Mouse (Mus musculus): Measurements from ENCODE around the gene Homer3. TPM values are rescaled to one million over a fixed set of nuclear protein-coding genes. Genes with fewer than 3 reads are reported as not detected.

Homer3 gene
- polyA plus RNA-seq (2014; fragmentation: Illumina TruSeq; extraction: RNeasy Lipid Tissue Mini Kit (QIAGEN cat#74804); ENCODE audit: low read depth, low replicate concordance), result not detected

DNA sequence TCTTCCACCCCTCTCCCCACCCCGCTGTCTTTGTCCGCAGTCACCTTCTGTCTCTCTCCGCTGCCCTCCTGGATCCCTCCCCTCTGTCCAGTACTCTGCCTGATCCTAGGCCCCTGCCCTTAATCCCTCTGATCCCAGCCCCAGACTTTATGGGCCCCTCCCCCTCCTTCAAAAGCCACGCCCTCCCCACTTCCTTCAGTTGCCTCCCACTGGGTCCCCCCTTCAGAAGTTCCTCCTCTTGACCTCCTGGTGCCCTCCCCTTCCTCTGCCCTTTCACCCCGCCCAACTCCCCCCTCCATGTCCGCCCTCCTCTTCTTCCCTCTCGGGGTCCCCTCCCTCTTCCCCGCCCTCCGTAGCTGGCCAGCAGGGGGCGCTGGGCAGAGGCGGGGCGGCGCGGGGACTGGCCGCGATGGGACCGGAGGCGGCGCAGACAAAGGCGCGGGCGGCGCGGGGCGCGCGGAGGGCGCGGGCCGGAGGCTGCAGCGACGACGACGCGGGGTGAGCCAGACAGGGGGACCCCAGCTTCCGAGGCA, at the start of gene Homer3:
Gene Homer3, plus strand, starts transcription at position 225 of the 533 bp plus-strand sequence.

DNA sequence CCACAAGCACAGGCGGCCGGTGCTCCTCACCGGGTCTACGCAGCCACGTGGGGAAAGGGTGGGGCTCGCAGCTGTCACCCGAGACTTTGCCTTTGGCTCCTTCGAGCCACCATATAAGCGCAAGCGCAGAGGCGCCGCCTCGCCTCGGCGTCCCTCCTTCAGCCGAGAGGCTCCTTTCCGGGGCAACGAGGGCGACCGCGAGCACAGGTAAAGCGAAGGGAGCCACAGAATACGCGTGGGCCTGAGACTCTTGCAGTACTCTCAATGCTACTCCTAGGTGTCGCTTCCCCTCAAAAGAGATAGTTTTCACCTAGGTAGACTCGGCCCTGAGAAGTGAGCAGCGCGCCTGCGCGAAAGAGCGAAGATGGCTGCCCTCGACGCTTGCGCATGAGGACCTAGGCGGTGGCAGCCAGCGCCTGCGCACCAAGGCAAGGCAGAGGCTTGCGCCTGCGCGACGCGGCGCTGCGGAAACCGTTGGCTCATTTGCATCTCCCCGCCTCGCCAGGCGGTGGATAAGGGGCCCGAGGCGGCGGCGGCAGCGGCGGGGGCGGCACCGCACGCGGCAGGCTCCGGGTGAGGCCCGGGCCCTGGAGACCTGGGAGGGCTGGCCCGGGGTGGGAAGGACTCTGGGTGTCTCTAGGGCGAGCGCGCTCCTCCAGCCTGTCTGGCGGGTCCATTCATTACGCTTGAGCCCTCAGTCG, 48.4 kb upstream of the Homer3 start, which contains the start of the genes Sugp2 and Armc6:
Gene Sugp2, plus strand, starts transcription at position 147 of the 701 bp plus-strand sequence.
Gene Armc6, minus strand, starts transcription at position 387 of the 701 bp plus-strand sequence.

DNA sequence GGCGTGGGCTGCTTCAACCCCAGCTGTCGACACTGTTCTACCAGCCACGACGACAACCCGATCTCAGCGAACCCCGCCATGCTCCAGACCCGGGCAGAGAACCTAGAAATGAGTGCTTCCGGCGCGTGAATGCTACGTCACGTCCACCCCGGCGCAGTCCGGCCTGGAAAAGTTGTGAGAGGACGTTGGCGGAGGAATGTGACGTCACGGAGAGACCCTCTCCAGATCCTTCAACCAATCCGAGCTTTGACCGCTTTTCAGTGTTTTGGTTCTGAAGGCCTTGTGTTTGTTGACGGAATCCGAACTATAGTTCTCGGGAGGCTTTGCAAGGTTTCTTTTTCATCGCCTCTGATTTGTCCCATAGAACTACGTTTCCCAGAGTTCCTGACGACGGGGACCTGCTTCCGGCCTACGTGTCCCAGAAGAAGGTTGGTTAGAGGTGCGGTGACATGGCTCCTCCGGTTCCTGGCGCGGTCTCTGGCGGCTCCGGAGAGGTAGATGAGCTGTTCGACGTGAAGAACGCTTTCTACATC, 19.8 kb downstream of the Homer3 start, which contains the start of the genes Ddx49 and Cope:
Gene Ddx49, minus strand, starts transcription at position 132 of the 533 bp plus-strand sequence.
Gene Cope, plus strand, starts transcription at position 161 of the 533 bp plus-strand sequence.

DNA sequence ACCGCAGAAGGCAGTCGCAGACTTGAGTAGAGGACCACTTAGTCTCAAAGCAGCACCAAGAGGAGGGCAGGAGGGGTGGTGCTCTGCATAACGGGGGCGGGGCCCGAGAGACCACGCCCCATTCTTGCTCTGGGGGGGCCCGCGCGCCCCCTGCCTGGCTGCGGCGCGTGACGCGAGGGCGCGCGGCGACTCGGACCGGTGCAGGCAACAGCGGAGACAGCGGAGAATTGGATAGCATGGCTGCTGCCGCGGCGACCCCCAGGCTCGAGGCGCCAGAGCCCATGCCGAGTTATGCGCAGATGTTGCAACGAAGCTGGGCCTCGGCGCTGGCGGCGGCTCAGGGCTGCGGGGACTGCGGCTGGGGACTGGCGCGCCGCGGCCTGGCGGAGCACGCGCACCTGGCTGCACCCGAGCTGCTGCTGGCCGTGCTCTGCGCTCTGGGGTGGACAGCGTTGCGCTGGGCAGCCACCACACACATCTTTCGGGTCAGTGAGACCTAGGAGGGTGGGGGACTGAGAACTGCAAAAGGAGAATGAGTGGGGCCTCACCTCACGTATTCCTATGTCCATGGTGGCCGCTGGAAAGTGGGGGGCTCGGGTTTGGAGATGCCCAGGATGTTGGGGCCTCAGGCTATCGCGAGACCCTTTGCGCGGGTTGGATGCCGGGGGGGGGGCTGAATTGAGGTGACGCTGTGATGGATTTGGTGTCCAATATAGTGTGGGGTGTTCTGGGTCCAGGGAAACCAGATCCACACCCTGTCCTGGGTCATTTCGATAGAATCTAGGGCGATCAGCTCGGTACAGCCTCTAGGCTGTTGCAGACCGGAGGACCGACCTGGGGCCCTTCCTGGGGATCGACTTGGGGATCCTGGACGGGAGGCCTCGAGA, 33.2 kb downstream of the Homer3 start, which contains the start of gene Cers1:
Gene Cers1, plus strand, starts transcription at position 152 of the 887 bp plus-strand sequence.

DNA sequence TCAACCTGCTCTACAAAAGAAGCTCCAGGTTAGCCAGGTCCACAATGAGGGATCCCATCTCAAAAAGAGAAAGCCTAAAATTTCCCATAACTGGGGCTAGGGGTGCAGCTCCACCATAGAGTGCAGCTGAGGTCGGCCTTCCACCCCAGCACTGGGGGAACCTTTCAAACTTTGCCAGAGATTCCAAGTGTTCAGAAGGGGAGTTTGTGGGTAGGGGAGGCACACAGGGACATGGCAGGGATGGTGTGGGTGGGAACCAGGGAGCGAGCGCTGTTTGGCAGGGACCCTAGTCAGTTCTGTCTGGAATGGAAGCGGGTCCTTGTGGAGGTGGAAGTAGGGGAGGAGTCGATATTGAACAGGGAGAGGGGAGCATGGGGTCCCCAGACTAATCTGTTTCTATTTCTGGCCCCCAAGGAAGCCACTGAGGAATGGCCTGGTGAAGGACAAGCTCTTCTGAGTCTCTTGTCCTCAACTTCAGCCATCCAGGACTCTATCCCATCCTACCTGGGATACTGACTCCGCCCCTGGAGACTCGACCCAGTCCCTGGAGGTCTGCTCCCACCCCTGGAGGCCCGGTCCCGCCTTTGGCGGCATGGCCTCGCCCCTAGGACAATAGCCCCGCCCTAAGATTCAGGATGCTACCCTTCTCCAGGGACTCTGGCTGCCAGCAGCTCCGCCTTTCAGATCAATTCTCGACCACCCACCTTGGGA, 46.7 kb downstream of the Homer3 start, which contains the start of gene Gdf1:
Gene Gdf1, plus strand, starts transcription at position 694 of the 711 bp plus-strand sequence.

Other genes starting within 250 kb of the Homer3 start
- gene Mau2, start 240.1 kb upstream of the Homer3 start, polyA plus RNA-seq (2014; fragmentation: Illumina TruSeq; extraction: RNeasy Lipid Tissue Mini Kit (QIAGEN cat#74804); ENCODE audit: low read depth, low replicate concordance), result 7.8 TPM
- gene Sugp1, start 240.0 kb upstream of the Homer3 start, polyA plus RNA-seq (2014; fragmentation: Illumina TruSeq; extraction: RNeasy Lipid Tissue Mini Kit (QIAGEN cat#74804); ENCODE audit: low read depth, low replicate concordance), result 4.8 TPM
- 2.3 TPM for gene Tm6sf2, start 209.9 kb upstream of the Homer3 start, polyA plus RNA-seq (2014; fragmentation: Illumina TruSeq; extraction: RNeasy Lipid Tissue Mini Kit (QIAGEN cat#74804); ENCODE audit: low read depth, low replicate concordance)
- not detected for gene Hapln4, start 199.4 kb upstream of the Homer3 start, polyA plus RNA-seq (2014; fragmentation: Illumina TruSeq; extraction: RNeasy Lipid Tissue Mini Kit (QIAGEN cat#74804); ENCODE audit: low read depth, low replicate concordance)
- gene Ncan, start 162.0 kb upstream of the Homer3 start, polyA plus RNA-seq (2014; fragmentation: Illumina TruSeq; extraction: RNeasy Lipid Tissue Mini Kit (QIAGEN cat#74804); ENCODE audit: low read depth, low replicate concordance), result not detected
- 1.2 TPM for gene Nr2c2ap, start 151.5 kb upstream of the Homer3 start, polyA plus RNA-seq (2014; fragmentation: Illumina TruSeq; extraction: RNeasy Lipid Tissue Mini Kit (QIAGEN cat#74804); ENCODE audit: low read depth, low replicate concordance)
- 0.81 TPM for gene Rfxank, start 143.7 kb upstream of the Homer3 start, polyA plus RNA-seq (2014; fragmentation: Illumina TruSeq; extraction: RNeasy Lipid Tissue Mini Kit (QIAGEN cat#74804); ENCODE audit: low read depth, low replicate concordance)
- gene Borcs8, start 143.3 kb upstream of the Homer3 start, polyA plus RNA-seq (2014; fragmentation: Illumina TruSeq; extraction: RNeasy Lipid Tissue Mini Kit (QIAGEN cat#74804); ENCODE audit: low read depth, low replicate concordance), result 9.1 TPM
- not detected for gene Mef2b, start 143.1 kb upstream of the Homer3 start, polyA plus RNA-seq (2014; fragmentation: Illumina TruSeq; extraction: RNeasy Lipid Tissue Mini Kit (QIAGEN cat#74804); ENCODE audit: low read depth, low replicate concordance)
- 4.8 TPM for gene Tmem161a, start 110.5 kb upstream of the Homer3 start, polyA plus RNA-seq (2014; fragmentation: Illumina TruSeq; extraction: RNeasy Lipid Tissue Mini Kit (QIAGEN cat#74804); ENCODE audit: low read depth, low replicate concordance)
- 4.1 TPM for gene Slc25a42, start 70.5 kb upstream of the Homer3 start, polyA plus RNA-seq (2014; fragmentation: Illumina TruSeq; extraction: RNeasy Lipid Tissue Mini Kit (QIAGEN cat#74804); ENCODE audit: low read depth, low replicate concordance)
- 3.2 TPM for gene Sugp2, start 48.6 kb upstream of the Homer3 start, polyA plus RNA-seq (2014; fragmentation: Illumina TruSeq; extraction: RNeasy Lipid Tissue Mini Kit (QIAGEN cat#74804); ENCODE audit: low read depth, low replicate concordance)
- 0.93 TPM for gene Armc6, start 48.4 kb upstream of the Homer3 start, polyA plus RNA-seq (2014; fragmentation: Illumina TruSeq; extraction: RNeasy Lipid Tissue Mini Kit (QIAGEN cat#74804); ENCODE audit: low read depth, low replicate concordance)
- gene Ddx49, start 19.7 kb downstream of the Homer3 start, polyA plus RNA-seq (2014; fragmentation: Illumina TruSeq; extraction: RNeasy Lipid Tissue Mini Kit (QIAGEN cat#74804); ENCODE audit: low read depth, low replicate concordance), result 2.9 TPM
- 0.65 TPM for gene Cope, start 19.7 kb downstream of the Homer3 start, polyA plus RNA-seq (2014; fragmentation: Illumina TruSeq; extraction: RNeasy Lipid Tissue Mini Kit (QIAGEN cat#74804); ENCODE audit: low read depth, low replicate concordance)
- gene Cers1, start 32.9 kb downstream of the Homer3 start, polyA plus RNA-seq (2014; fragmentation: Illumina TruSeq; extraction: RNeasy Lipid Tissue Mini Kit (QIAGEN cat#74804); ENCODE audit: low read depth, low replicate concordance), result not detected
- not detected for gene Gdf1, start 47.0 kb downstream of the Homer3 start, polyA plus RNA-seq (2014; fragmentation: Illumina TruSeq; extraction: RNeasy Lipid Tissue Mini Kit (QIAGEN cat#74804); ENCODE audit: low read depth, low replicate concordance)
- 1.9 TPM for gene Upf1, start 70.5 kb downstream of the Homer3 start, polyA plus RNA-seq (2014; fragmentation: Illumina TruSeq; extraction: RNeasy Lipid Tissue Mini Kit (QIAGEN cat#74804); ENCODE audit: low read depth, low replicate concordance)
- not detected for gene Comp, start 90.7 kb downstream of the Homer3 start, polyA plus RNA-seq (2014; fragmentation: Illumina TruSeq; extraction: RNeasy Lipid Tissue Mini Kit (QIAGEN cat#74804); ENCODE audit: low read depth, low replicate concordance)
- 0.93 TPM for gene Crtc1, start 156.8 kb downstream of the Homer3 start, polyA plus RNA-seq (2014; fragmentation: Illumina TruSeq; extraction: RNeasy Lipid Tissue Mini Kit (QIAGEN cat#74804); ENCODE audit: low read depth, low replicate concordance)
- 2.1 TPM for gene Klhl26, start 194.1 kb downstream of the Homer3 start, polyA plus RNA-seq (2014; fragmentation: Illumina TruSeq; extraction: RNeasy Lipid Tissue Mini Kit (QIAGEN cat#74804); ENCODE audit: low read depth, low replicate concordance)
- gene Tmem59l, start 204.5 kb downstream of the Homer3 start, polyA plus RNA-seq (2014; fragmentation: Illumina TruSeq; extraction: RNeasy Lipid Tissue Mini Kit (QIAGEN cat#74804); ENCODE audit: low read depth, low replicate concordance), result not detected
- not detected for gene Crlf1, start 210.3 kb downstream of the Homer3 start, polyA plus RNA-seq (2014; fragmentation: Illumina TruSeq; extraction: RNeasy Lipid Tissue Mini Kit (QIAGEN cat#74804); ENCODE audit: low read depth, low replicate concordance)
- gene Rex1bd, start 223.9 kb downstream of the Homer3 start, polyA plus RNA-seq (2014; fragmentation: Illumina TruSeq; extraction: RNeasy Lipid Tissue Mini Kit (QIAGEN cat#74804); ENCODE audit: low read depth, low replicate concordance), result 0.77 TPM
- gene Uba52, start 228.0 kb downstream of the Homer3 start, polyA plus RNA-seq (2014; fragmentation: Illumina TruSeq; extraction: RNeasy Lipid Tissue Mini Kit (QIAGEN cat#74804); ENCODE audit: low read depth, low replicate concordance), result 2.4 TPM
- 2.8 TPM for gene Fkbp8, start 244.9 kb downstream of the Homer3 start, polyA plus RNA-seq (2014; fragmentation: Illumina TruSeq; extraction: RNeasy Lipid Tissue Mini Kit (QIAGEN cat#74804); ENCODE audit: low read depth, low replicate concordance)
- 9.4 TPM for gene Kxd1, start 245.1 kb downstream of the Homer3 start, polyA plus RNA-seq (2014; fragmentation: Illumina TruSeq; extraction: RNeasy Lipid Tissue Mini Kit (QIAGEN cat#74804); ENCODE audit: low read depth, low replicate concordance)

Data from kidney, adult 10 weeks (tissue).